Comparison of ENCODE assay signal across 22 mouse cellular contexts in the genomic region with DNA sequence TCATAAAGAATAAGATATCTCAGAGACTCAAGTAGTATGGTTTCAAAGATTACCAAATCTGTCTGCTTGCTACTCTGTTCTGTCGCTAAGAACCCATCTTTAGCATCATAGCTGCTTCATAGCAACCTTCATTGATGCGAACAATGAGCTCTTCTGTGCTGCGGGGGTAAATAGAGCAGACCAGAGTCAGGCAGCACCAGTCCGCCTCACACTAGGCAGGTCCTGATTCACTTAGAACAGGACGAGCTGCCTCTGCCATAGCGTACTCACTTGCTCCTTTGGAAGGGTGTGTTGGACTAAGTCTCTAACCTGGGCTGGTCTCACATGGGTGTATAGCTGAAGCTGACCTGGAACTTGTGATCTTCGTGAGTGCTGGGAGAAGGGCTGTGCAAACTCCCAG. TPM values are rescaled to one million over a fixed set of nuclear protein-coding genes. Genes with fewer than 3 reads are reported as not detected.
A peak's percentile ranks its signal among the peaks of the same experiment; 100 is the strongest.
DNase-seq lines count a peak whose midpoint lies in the region; ATAC-seq and TF ChIP-seq lines count a peak whose summit lies in the region.
"Had no signal": no experiment of that assay in that cellular context is flagged by ENCODE, and none has a peak within 500 bp of the region (broad histone marks: within the 10 kb centered on the region; RNA-seq: fewer than 3 reads in every experiment).

A gene (plus strand): TSS at position 173 of the 400 bp plus-strand sequence.

- H3K36me3 ChIP-seq in hindbrain, embryonic 13.5 days: peaks cover 66% of the 10 kb centered on the region
- peaks cover 79% of the 10 kb centered on the region for H3K36me3 ChIP-seq in hindbrain, embryonic 10.5 days
- peaks cover 1% of the 10 kb centered on the region for H3K36me3 ChIP-seq in testis, adult 2 months (ENCODE audit: control insufficient read depth, insufficient read depth, low read length)

- WGBS in cerebellum, adult 2 months: 69% methylated on average over 7 of the region's 7 CpGs
- 85% methylated on average over 7 of the region's 7 CpGs for WGBS in hindbrain, embryonic 13.5 days
- WGBS in hindbrain, embryonic 10.5 days: 92% methylated on average over 7 of the region's 7 CpGs

- no peaks in the 10 kb centered on the region for H3K9me3 ChIP-seq in hindbrain, embryonic 13.5 days
- no peaks in the 10 kb centered on the region for H3K9me3 ChIP-seq in hindbrain, embryonic 10.5 days
- H3K9me3 ChIP-seq: embryonic facial prominence, embryonic 12.5 days; heart, embryonic 10.5 days; limb, embryonic 13.5 days; liver, embryonic 12.5 days; midbrain, embryonic 12.5 days; neural tube, embryonic 12.5 days had no signal

- TF ChIP-seq POLR2A in cerebellum, adult 2 months (IDR thresholded peaks at IDR 0.05; ENCODE audit: borderline replicate concordance, insufficient read depth, low read length): no peak
- peak; percentile 82; the same call in 1 of the 2 replicates for TF ChIP-seq POLR2A in testis, adult 2 months (IDR thresholded peaks at IDR 0.05; ENCODE audit: control insufficient read depth, low read depth, low read length)

- H3K4me3 ChIP-seq in cerebellum, adult 2 months (replicated peaks; ENCODE audit: insufficient read depth, low read depth, low read length): no peak within 1 kb of the TSS
- H3K4me3 ChIP-seq in hindbrain, embryonic 13.5 days: no peak within 1 kb of the TSS
- no peak within 1 kb of the TSS for H3K4me3 ChIP-seq in hindbrain, embryonic 10.5 days
- peak within 1 kb of the TSS; percentile 79 for H3K4me3 ChIP-seq in testis, adult 2 months (ENCODE audit: control insufficient read depth, low read depth, low read length)
- H3K4me3 ChIP-seq: embryonic facial prominence, embryonic 12.5 days; heart, embryonic 10.5 days; limb, embryonic 13.5 days; liver, embryonic 12.5 days; midbrain, embryonic 12.5 days; neural tube, embryonic 12.5 days had no signal

- peak in 1 of 2 experiments; percentile 10 for DNase-seq in cerebellum, adult 2 months
- no peak for DNase-seq in cerebellum, adult 9-10 months
- no peak for DNase-seq in hindbrain, embryonic 10.5 days (ENCODE audit: low spot score)
- no peak for DNase-seq in testis, postnatal 10 days (ENCODE audit: low spot score)
- DNase-seq: adrenal gland, postnatal 14 days; cerebellum, adult 11 months; cerebellum, postnatal 14 days; heart, postnatal 4 days; kidney, adult 11 months; lung, adult 18-20 months; lung, postnatal 10 days; thymus, adult 18-20 months; thymus, postnatal 36 days had no signal

- peaks cover 13% of the 10 kb centered on the region for H3K4me1 ChIP-seq in cerebellum, adult 2 months (ENCODE audit: control insufficient read depth, insufficient read depth, low read length)
- 0 out of 2 replicates have a peak, but pooled peaks cover 6% of the 10 kb centered on the region for H3K4me1 ChIP-seq in hindbrain, embryonic 13.5 days (replicated peaks)
- H3K4me1 ChIP-seq in hindbrain, embryonic 10.5 days (replicated peaks): no peaks in the 10 kb centered on the region
- no peaks in the 10 kb centered on the region for H3K4me1 ChIP-seq in testis, adult 2 months (ENCODE audit: control insufficient read depth, insufficient read depth, low read length)
- H3K4me1 ChIP-seq: embryonic facial prominence, embryonic 12.5 days; heart, embryonic 10.5 days; limb, embryonic 13.5 days; liver, embryonic 12.5 days; midbrain, embryonic 12.5 days; neural tube, embryonic 12.5 days had no signal

- ATAC-seq in hindbrain, embryonic 13.5 days (ENCODE audit: low FRiP score): no peak
- ATAC-seq in megakaryocyte-erythroid progenitor cell, adult 5-6 weeks (replicated peaks; ENCODE audit: low FRiP score, low TSS enrichment, poor library complexity, severe bottlenecking): no peak
- ATAC-seq: liver, embryonic 12.5 days had no signal

- no peak within 1 kb of the TSS for H3K4me2 ChIP-seq in hindbrain, embryonic 13.5 days
- H3K4me2 ChIP-seq: embryonic facial prominence, embryonic 12.5 days; limb, embryonic 13.5 days; liver, embryonic 12.5 days; midbrain, embryonic 12.5 days; neural tube, embryonic 12.5 days had no signal

- H3K27me3 ChIP-seq in cerebellum, adult 2 months (ENCODE audit: control insufficient read depth, insufficient read depth, low read length): no peaks in the 10 kb centered on the region
- no peaks in the 10 kb centered on the region for H3K27me3 ChIP-seq in hindbrain, embryonic 13.5 days
- no peaks in the 10 kb centered on the region for H3K27me3 ChIP-seq in hindbrain, embryonic 10.5 days (ENCODE audit: insufficient read depth, poor library complexity, severe bottlenecking)
- H3K27me3 ChIP-seq in testis, adult 2 months (ENCODE audit: control insufficient read depth, insufficient read depth, low read length): no peaks in the 10 kb centered on the region
- H3K27me3 ChIP-seq: embryonic facial prominence, embryonic 12.5 days; limb, embryonic 13.5 days; liver, embryonic 12.5 days; midbrain, embryonic 12.5 days; neural tube, embryonic 12.5 days had no signal

- H3K9ac ChIP-seq in hindbrain, embryonic 13.5 days: no peak within 1 kb of the TSS
- H3K9ac ChIP-seq: embryonic facial prominence, embryonic 12.5 days; limb, embryonic 13.5 days; liver, embryonic 12.5 days; midbrain, embryonic 12.5 days; neural tube, embryonic 12.5 days had no signal

- peak within 1 kb of the TSS; percentile 87; the same call in 1 of the 2 replicates for H3K27ac ChIP-seq in cerebellum, adult 2 months (ENCODE audit: insufficient read depth, low read length)
- H3K27ac ChIP-seq in hindbrain, embryonic 13.5 days: 0 out of 2 replicates have a peak within 1 kb of the TSS, but pooled peaks have one; percentile 19
- H3K27ac ChIP-seq in hindbrain, embryonic 10.5 days: no peak within 1 kb of the TSS
- peak within 1 kb of the TSS; percentile 36 for H3K27ac ChIP-seq in testis, adult 2 months (ENCODE audit: control insufficient read depth, insufficient read depth, low read depth, low read length)
- H3K27ac ChIP-seq: embryonic facial prominence, embryonic 12.5 days; heart, embryonic 10.5 days; limb, embryonic 13.5 days; liver, embryonic 12.5 days; midbrain, embryonic 12.5 days; neural tube, embryonic 12.5 days had no signal

- no peak for TF ChIP-seq CTCF in cerebellum, adult 2 months (IDR thresholded peaks at IDR 0.05; ENCODE audit: borderline replicate concordance, insufficient read depth, low read depth, low read length)
- TF ChIP-seq CTCF in testis, adult 2 months (IDR thresholded peaks at IDR 0.05; ENCODE audit: control insufficient read depth, insufficient read depth, insufficient replicate concordance, low read depth, low read length): no peak

RNA-seq across cellular contexts. Expression of the gene that starts here (rescaled TPM):
- 5.3 and 6.1 TPM in 2 replicates for polyA plus RNA-seq in cerebellum, adult 2 months (2012; rRNA removed)
- 0.97 and 1.0 TPM in 2 replicates for polyA plus RNA-seq in hindbrain, embryonic 13.5 days (2015; fragmentation: Nextera tagmentation; extraction: Ambion mirVana)
- 1.1 and 1.9 TPM in 2 replicates for polyA plus RNA-seq in hindbrain, embryonic 10.5 days (2016; fragmentation: Nextera tagmentation; extraction: Ambion mirVana)
- polyA plus RNA-seq in testis, adult 2 months (2012; rRNA removed): 19.9 and 24.6 TPM in 2 replicates
- 8.0 and 11.4 TPM in 2 replicates for total RNA-seq in megakaryocyte-erythroid progenitor cell, adult 5-6 weeks (2014; fragmentation: Nextera tagmentation)
- total RNA-seq in megakaryocyte-erythroid progenitor cell, adult 5-6 weeks (2017): 2.3 and 7.4 TPM in 2 replicates
